Mouse (Mus musculus) MEL-GATA-1-ER (cell line): Measurements from ENCODE around the gene Alox8.

Source experiments
- DNase-seq: peaks from one replicate; pipeline ENCODE4 v3.0.0-alpha.2; 2012; ENCODE audit warnings: low read depth; ENCODE audit errors: extremely low read depth

Gene Alox8

DNA sequence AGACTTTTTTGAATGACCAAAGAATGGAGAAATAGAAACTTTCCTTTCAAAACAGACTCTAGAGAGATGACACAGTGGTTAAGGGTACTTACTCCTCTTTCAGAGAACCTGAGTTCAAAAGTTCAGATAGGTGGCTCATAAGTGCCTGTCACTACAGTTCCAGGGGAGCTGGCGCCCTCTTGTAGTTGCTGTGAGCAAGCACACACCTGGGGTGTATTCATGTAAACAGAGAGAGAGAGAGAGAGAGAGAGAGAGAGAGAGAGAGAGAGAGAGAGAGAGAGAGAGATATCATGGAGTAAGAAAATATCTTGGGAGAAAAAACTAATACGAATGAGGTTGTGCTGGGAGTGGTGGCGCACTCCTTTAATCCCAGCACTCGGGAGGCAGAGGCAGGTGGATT is 17.5 kb downstream of the Alox8 start:
- no peak for DNase-seq

DNA sequence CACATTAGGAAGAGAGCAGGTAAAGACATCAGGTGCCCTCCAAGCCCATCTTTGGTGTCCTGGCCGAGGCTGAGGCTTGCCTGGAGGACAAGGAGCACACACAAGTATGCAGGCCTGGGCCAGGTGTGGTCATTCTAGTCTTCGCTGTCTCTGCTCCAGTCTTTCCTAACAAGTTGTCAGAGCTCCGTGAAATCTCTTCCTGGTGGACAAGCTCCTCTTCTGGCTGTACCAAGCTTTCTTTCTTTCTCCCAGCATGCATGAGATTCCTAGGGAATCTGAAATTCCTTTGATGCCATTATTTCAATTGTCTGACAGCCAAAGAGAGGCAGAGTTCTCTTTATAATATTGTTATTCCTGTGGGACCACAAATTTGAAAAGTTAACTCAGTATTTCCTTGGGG is 18.1 kb downstream of the Alox8 start:
- DNase-seq: no peak

- no peak for DNase-seq
These were observed 19.1 kb downstream of the Alox8 start for GRCm38 (mm10) chr11:69178525-69178924.

- DNase-seq: no peak
These were observed 22.9 kb downstream of the Alox8 start for GRCm38 (mm10) chr11:69174722-69175121.

DNA sequence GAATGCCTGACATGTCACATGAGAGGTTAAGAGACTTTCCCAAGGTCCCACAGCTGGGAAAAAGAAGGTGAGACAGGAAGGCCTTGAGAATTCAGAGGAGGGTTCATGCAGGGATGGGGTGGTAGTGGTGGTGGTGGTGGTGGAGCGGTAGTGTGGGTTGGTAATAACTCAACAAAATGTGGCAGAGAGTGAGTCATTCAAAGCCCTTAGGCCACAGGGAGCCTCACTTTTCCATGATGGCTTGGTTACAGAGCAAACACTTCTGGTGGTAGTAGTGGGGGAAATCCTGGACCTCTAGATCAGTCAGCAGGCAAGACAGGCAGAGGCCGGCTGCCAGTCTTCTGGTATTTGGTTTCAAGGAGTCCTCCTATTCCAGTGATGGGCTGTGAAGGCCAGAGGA is 25.0 kb downstream of the Alox8 start:
- DNase-seq: no peak

DNA sequence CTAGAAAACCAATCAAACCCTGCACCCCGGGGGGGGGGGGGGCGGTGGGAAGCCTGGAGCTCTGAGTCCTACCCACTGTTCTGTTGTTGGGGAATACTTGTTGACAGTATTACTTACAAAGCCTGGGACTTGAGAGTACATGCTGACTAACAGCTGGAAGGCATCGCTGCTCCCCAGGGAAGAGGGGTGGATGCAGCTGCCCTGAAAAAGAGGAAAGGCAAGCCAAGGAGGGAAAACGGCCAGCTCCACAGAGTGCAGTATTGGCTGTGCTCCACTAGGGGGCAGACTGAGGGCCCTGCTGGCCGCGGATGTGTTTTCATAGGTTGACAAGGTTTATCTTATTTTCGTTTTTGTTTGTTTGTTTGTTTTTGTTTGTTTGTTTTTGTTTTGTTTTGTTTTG is 26.0 kb downstream of the Alox8 start:
- no peak for DNase-seq

- no peak for DNase-seq
These were observed 28.3 kb downstream of the Alox8 start for GRCm38 (mm10) chr11:69169313-69169712.

GRCm38 (mm10) chr11:69156800-69157199 is 40.8 kb downstream of the Alox8 start, which contains the start of gene Alox12b:
Gene Alox12b (plus strand): TSS chr11:69156989.
- no peak for DNase-seq

DNA sequence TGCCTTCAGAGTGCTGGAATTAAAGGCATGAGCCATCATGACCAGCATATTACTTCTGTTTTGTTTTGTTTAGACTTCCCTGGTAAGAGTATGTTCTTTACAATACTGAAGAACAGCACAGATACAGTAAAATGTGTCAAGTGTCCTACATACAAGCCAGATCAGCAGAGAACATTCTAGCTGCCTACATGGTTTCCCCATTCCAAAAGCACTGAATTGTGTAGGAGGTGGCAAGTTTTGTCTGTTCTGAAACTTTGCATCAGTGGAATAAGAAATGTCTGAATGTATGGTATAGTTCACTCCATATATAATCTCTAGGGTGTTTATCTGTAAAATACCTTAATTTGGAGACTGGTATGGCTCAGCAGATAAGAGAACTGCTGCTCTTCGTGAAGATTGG is 42.3 kb downstream of the Alox8 start:
- no peak for DNase-seq

DNA sequence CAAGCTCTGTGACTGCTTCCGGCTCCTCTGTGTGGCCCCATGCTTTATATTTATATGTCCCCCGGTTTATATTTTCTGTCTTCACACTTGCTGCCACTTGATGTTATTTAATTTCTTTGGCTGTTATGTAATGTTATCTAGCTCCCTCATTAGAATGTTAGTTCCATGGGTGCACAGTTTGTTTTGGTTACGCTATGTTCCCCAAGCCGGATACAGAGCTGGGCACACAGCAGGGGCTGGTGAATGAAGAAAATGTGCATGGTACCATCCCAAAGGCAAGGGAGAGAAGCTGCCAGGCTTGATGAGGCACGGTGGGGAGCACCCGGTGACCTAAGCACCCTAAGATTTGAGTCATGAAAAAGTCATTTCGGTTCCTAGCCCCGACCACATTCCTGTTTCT is 43.8 kb downstream of the Alox8 start:
- DNase-seq: no peak

DNA sequence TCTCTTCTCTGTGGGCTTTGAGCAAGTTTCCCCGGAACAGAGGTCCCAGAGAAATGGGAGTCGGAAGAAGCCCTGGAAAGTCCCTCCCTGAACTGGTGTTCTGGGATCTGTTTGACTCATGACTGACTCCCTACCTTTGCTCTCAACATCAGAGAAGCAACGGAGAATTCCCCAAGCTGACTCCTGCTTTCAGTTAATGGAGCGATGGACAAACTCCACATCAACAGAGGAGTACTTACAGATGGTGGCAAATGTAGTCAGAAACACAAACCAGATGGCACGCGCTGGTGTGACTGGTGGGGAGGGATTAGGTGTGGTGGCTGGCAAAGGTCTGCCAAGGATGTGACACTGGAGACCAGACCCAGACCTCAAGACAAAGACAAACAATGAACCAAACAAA is 46.6 kb downstream of the Alox8 start:
- no peak for DNase-seq

- peak; percentile 36 for DNase-seq
These were observed 47.2 kb downstream of the Alox8 start for GRCm38 (mm10) chr11:69150444-69150843.

DNA sequence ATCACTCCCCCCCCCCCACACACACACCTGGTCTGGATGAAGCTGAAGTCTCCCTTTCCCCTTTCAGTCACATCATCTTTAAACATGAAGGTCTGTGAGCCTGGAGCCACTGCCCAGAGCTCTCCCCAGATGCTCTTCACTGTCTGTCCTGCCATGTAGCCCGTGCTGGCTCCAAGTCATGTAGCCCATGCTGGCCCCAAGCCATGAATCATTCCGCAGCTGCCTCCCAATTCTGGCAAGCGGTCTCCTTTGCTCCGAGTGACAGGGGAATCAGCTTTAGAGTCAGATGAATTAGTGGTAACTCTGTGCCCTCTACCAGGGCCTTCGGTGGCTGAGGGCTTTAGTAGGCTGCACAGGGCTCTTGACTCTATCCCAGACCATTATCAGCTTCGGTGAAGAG is 47.9 kb downstream of the Alox8 start:
- no peak for DNase-seq

DNA sequence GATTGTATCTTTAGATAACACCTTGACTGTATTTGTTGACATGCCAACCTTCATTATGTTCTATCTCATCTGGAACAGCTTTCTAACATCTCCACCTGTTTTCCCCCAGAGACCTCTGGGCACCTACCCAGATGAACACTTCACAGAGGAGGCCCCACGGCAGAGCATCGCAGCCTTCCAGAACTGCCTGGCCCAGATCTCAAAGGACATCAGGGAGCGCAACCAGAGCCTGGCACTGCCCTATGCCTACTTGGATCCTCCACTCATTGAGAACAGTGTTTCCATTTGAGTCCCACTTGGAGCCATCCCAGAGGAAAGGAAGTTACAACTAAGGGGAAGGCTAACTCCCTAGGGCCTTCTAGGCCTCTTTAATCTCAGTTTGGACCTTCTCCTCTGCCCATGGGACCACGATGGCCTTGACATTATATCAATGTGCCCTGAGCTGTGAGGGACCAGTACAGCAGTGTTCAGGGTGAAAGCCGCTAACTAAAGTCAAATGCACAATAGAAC is 49.1 kb downstream of the Alox8 start:
- DNase-seq: no peak

DNA sequence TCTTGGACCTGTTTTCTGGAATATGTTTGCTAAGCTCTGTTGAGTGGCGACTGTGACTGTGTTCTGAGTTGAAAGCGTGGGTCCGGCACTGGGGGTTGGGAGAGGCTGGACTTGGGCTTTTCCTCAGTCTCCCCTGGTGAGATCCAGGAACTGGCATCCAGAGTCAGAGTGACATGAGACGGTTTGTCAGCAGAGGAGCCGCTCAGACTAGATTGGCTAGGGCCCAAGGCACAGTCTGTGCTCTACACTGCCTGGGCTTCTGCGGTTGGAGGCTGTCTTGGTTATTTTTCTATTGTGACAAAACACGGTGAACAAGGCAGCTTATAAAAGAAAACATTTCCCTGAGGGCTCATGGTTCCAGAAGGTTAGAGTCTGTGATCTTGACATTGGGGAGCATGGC is 50.1 kb downstream of the Alox8 start:
- no peak for DNase-seq

DNA sequence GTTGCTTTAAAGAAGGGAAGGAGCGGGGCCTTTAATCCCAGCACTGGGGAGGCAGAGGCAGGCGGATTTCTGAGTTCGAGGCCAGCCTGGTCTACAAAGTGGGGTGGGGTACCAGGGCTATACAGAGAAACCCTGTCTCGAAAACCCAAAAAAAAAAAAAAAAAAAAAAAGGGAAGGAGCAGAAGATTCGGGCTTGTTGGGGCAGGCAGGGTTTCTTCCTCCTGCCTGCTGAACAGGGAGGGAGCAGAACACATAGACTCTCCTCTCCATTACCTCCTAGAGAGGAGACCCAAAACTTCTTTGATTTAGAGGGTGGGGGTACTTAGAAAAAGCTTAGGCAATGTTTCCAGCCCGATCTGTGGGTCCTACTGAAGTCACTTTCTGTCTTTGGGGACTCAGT is 62.3 kb downstream of the Alox8 start:
- no peak for DNase-seq

DNA sequence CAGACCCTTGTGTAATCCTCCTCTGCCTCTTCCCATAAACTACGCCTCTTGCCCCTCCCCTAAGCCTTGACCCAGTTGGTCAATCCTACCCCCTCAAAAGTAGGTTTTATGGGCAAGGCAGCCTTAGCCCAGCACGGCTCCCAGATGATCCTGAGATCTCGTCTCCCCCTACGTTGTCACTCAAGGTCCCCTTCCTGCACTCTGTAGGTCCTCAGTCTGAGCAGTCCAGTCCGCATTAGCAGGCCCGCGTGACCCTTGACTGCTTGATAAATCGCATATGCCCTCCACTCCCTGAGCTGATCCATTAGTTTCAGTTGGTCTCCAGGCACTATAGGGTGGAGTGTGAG is 63.0 kb downstream of the Alox8 start:
- no peak for DNase-seq
